Mouse (Mus musculus): ENCODE measurements at regions not wholly inside any gene's neighbourhood (a gene's known extent, or its start where the extent isn't known, plus 50 kb on each side); places are given as distances from the start of the nearest gene placed in this dataset.

- no peak overlapping the region for H3K27ac ChIP-seq (replicated peaks; ENCODE audit: low read depth, low read length)
- WGBS, result 27% methylated on average over 1 of the region's 1 CpGs
- no peaks in the 10 kb centered on the region for H3K27me3 ChIP-seq (ENCODE audit: control insufficient read depth, insufficient read depth, low read length)
- no peaks in the 10 kb centered on the region for H3K36me3 ChIP-seq (ENCODE audit: control insufficient read depth, insufficient read depth, low read length)
- DNase-seq, result no peak
- H3K4me2 ChIP-seq (ENCODE audit: low read length), result no peak overlapping the region
- no peak for ATAC-seq (ENCODE audit: low FRiP score, low TSS enrichment)
- no peaks in the 10 kb centered on the region for H3K4me1 ChIP-seq (ENCODE audit: control insufficient read depth, insufficient read depth, low read length)
- H3K9me3 ChIP-seq (ENCODE audit: control insufficient read depth, low read length), result peaks cover 5% of the 10 kb centered on the region
- H3K9ac ChIP-seq (replicated peaks; ENCODE audit: low read length), result no peak overlapping the region
- H3K4me3 ChIP-seq (replicated peaks; ENCODE audit: low read depth, low read length), result no peak overlapping the region
Measured at GRCm38 (mm10) chr4:23567827-23568226, 928.4 kb upstream of the Mms22l start.

- H3K27ac ChIP-seq (replicated peaks; ENCODE audit: low read depth, low read length), result no peak overlapping the region
- H3K9me3 ChIP-seq (ENCODE audit: control insufficient read depth, low read length), result no peaks in the 10 kb centered on the region; the same call in 1 of the 2 replicates
- H3K4me2 ChIP-seq (ENCODE audit: low read length), result no peak overlapping the region
- ATAC-seq (ENCODE audit: low FRiP score, low TSS enrichment), result no peak
- H3K4me1 ChIP-seq (ENCODE audit: control insufficient read depth, insufficient read depth, low read length), result no peaks in the 10 kb centered on the region
- no peak overlapping the region for H3K9ac ChIP-seq (replicated peaks; ENCODE audit: low read length)
- no peak for DNase-seq
- no peak overlapping the region for H3K4me3 ChIP-seq (replicated peaks; ENCODE audit: low read depth, low read length)
- no peaks in the 10 kb centered on the region for H3K27me3 ChIP-seq (ENCODE audit: control insufficient read depth, insufficient read depth, low read length)
- no peaks in the 10 kb centered on the region for H3K36me3 ChIP-seq (ENCODE audit: control insufficient read depth, insufficient read depth, low read length)
Measured at GRCm38 (mm10) chr4:23573013-23573412, 923.2 kb upstream of the Mms22l start.

GRCm38 (mm10) chr4:23587412-23587811, 908.8 kb upstream of the Mms22l start:
- Histone ChIP-seq H3K4me2 (ENCODE audit: low read length) (no peak overlapping the region), H3K9ac (replicated peaks; ENCODE audit: low read length) (no peak overlapping the region), H3K36me3 (ENCODE audit: control insufficient read depth, insufficient read depth, low read length) (no peaks in the 10 kb centered on the region), H3K4me1 (ENCODE audit: control insufficient read depth, insufficient read depth, low read length) (no peaks in the 10 kb centered on the region), H3K9me3 (ENCODE audit: control insufficient read depth, low read length) (no peaks in the 10 kb centered on the region), H3K4me3 (replicated peaks; ENCODE audit: low read depth, low read length) (no peak overlapping the region), H3K27me3 (ENCODE audit: control insufficient read depth, insufficient read depth, low read length) (no peaks in the 10 kb centered on the region), H3K27ac (replicated peaks; ENCODE audit: low read depth, low read length) (no peak overlapping the region)
- ATAC-seq (ENCODE audit: low FRiP score, low TSS enrichment) (no peak), DNase-seq (no peak)
- WGBS, result 76% methylated on average over 2 of the region's 2 CpGs

- DNase-seq (no peak), ATAC-seq (ENCODE audit: low FRiP score, low TSS enrichment) (no peak)
- Histone ChIP-seq H3K4me2 (ENCODE audit: low read length) (no peak overlapping the region), H3K27me3 (ENCODE audit: control insufficient read depth, insufficient read depth, low read length) (no peaks in the 10 kb centered on the region), H3K27ac (replicated peaks; ENCODE audit: low read depth, low read length) (no peak overlapping the region), H3K36me3 (ENCODE audit: control insufficient read depth, insufficient read depth, low read length) (no peaks in the 10 kb centered on the region), H3K9ac (replicated peaks; ENCODE audit: low read length) (no peak overlapping the region), H3K4me3 (replicated peaks; ENCODE audit: low read depth, low read length) (no peak overlapping the region), H3K9me3 (ENCODE audit: control insufficient read depth, low read length) (no peaks in the 10 kb centered on the region), H3K4me1 (ENCODE audit: control insufficient read depth, insufficient read depth, low read length) (no peaks in the 10 kb centered on the region)
- WGBS, result 10% methylated on average over 3 of the region's 3 CpGs
Measured at GRCm38 (mm10) chr4:23590883-23591282, 905.4 kb upstream of the Mms22l start.

- WGBS, result 59% methylated on average over 2 of the region's 2 CpGs
Measured at GRCm38 (mm10) chr4:23591593-23591992, 904.7 kb upstream of the Mms22l start.

GRCm38 (mm10) chr4:23600070-23600469, 896.2 kb upstream of the Mms22l start:
- no peak overlapping the region for H3K4me2 ChIP-seq (ENCODE audit: low read length)
- H3K9me3 ChIP-seq (ENCODE audit: control insufficient read depth, low read length), result no peaks in the 10 kb centered on the region
- ATAC-seq (ENCODE audit: low FRiP score, low TSS enrichment), result no peak
- H3K4me1 ChIP-seq (ENCODE audit: control insufficient read depth, insufficient read depth, low read length), result peaks cover 26% of the 10 kb centered on the region
- no peaks in the 10 kb centered on the region for H3K36me3 ChIP-seq (ENCODE audit: control insufficient read depth, insufficient read depth, low read length)
- no peak overlapping the region for H3K27ac ChIP-seq (replicated peaks; ENCODE audit: low read depth, low read length)
- H3K27me3 ChIP-seq (ENCODE audit: control insufficient read depth, insufficient read depth, low read length), result no peaks in the 10 kb centered on the region
- no peak overlapping the region for H3K4me3 ChIP-seq (replicated peaks; ENCODE audit: low read depth, low read length)
- no peak overlapping the region for H3K9ac ChIP-seq (replicated peaks; ENCODE audit: low read length)
- no peak for DNase-seq
- WGBS, result 80% methylated on average over 2 of the region's 2 CpGs

More at GRCm38 (mm10) chr4:23591593-23591992, 904.7 kb upstream of the Mms22l start:
- Histone ChIP-seq H3K9me3 (ENCODE audit: control insufficient read depth, low read length) (no peaks in the 10 kb centered on the region), H3K27ac (replicated peaks; ENCODE audit: low read depth, low read length) (no peak overlapping the region), H3K36me3 (ENCODE audit: control insufficient read depth, insufficient read depth, low read length) (no peaks in the 10 kb centered on the region), H3K4me2 (ENCODE audit: low read length) (no peak overlapping the region), H3K4me3 (replicated peaks; ENCODE audit: low read depth, low read length) (no peak overlapping the region), H3K27me3 (ENCODE audit: control insufficient read depth, insufficient read depth, low read length) (no peaks in the 10 kb centered on the region), H3K9ac (replicated peaks; ENCODE audit: low read length) (no peak overlapping the region), H3K4me1 (ENCODE audit: control insufficient read depth, insufficient read depth, low read length) (no peaks in the 10 kb centered on the region)
- no peak for DNase-seq
- ATAC-seq (ENCODE audit: low FRiP score, low TSS enrichment), result no peak

DNA sequence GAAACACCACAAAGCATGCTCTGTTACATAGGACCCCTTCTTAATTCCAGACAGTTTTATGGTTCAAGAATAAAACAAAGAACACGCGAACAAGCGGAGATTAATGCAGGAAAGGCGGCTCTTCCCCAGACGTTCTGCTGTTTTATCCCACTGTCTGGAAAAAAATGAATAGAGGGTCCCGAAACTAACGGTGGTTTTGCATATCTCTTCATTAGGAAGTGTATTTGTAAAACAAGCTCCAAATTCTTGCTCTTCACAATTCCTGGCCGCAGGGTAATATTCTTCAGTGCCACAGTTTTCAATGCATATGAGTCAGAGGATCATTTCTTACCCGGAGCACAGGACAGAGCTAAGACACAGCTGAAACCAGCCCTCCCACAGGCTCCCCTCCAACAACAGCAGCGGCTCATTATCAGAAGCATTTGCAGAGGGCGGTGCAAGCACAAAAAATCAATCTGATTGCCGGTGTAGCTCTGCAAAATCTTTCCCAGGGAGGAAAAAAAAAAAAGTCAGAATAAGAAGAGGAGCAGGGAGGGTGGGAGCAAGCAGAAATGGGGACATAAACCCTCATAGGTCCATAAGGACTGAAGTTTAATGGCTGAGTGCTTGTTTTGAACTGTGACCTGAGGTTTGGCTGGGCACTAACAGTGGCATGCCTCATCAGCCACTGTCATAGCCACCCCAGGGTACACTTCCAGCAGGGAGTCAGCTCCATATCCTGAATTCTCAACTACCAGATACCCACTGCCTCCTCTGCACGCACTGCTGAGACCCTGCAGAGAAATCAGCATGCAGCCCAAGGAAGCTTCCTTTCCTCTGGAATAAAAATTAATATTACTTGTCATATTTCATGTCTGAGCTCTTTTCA, 894.6 kb upstream of the Mms22l start:
- 1% methylated on average over 13 of the region's 13 CpGs for WGBS
- Histone ChIP-seq H3K4me3 (replicated peaks; ENCODE audit: low read depth, low read length) (peak overlapping the region; percentile 22), H3K4me2 (ENCODE audit: low read length) (peak overlapping the region; percentile 56), H3K4me1 (ENCODE audit: control insufficient read depth, insufficient read depth, low read length) (peaks cover 36% of the 10 kb centered on the region), H3K27ac (replicated peaks; ENCODE audit: low read depth, low read length) (peak overlapping the region; percentile 89), H3K36me3 (ENCODE audit: control insufficient read depth, insufficient read depth, low read length) (no peaks in the 10 kb centered on the region), H3K27me3 (ENCODE audit: control insufficient read depth, insufficient read depth, low read length) (no peaks in the 10 kb centered on the region), H3K9ac (replicated peaks; ENCODE audit: low read length) (peak overlapping the region; percentile 50), H3K9me3 (ENCODE audit: control insufficient read depth, low read length) (no peaks in the 10 kb centered on the region)
- ATAC-seq (ENCODE audit: low FRiP score, low TSS enrichment) (peak; percentile 84), DNase-seq (peak; percentile 72)

- Histone ChIP-seq H3K36me3 (ENCODE audit: control insufficient read depth, insufficient read depth, low read length) (no peaks in the 10 kb centered on the region), H3K27me3 (ENCODE audit: control insufficient read depth, insufficient read depth, low read length) (no peaks in the 10 kb centered on the region), H3K4me3 (replicated peaks; ENCODE audit: low read depth, low read length) (peak overlapping the region; percentile 22), H3K9me3 (ENCODE audit: control insufficient read depth, low read length) (no peaks in the 10 kb centered on the region), H3K4me2 (ENCODE audit: low read length) (peak overlapping the region; percentile 56), H3K4me1 (ENCODE audit: control insufficient read depth, insufficient read depth, low read length) (peaks cover 39% of the 10 kb centered on the region), H3K9ac (replicated peaks; ENCODE audit: low read length) (peak overlapping the region; percentile 50), H3K27ac (replicated peaks; ENCODE audit: low read depth, low read length) (peak overlapping the region; percentile 89)
- WGBS, result 5% methylated on average over 9 of the region's 9 CpGs
- peak; percentile 86 for DNase-seq
- ATAC-seq (ENCODE audit: low FRiP score, low TSS enrichment), result peak; percentile 78
Measured at GRCm38 (mm10) chr4:23602294-23602932, 893.8 kb upstream of the Mms22l start.

GRCm38 (mm10) chr4:23607348-23607747, 888.9 kb upstream of the Mms22l start:
- peaks cover 23% of the 10 kb centered on the region for H3K4me1 ChIP-seq (ENCODE audit: control insufficient read depth, insufficient read depth, low read length)
- no peak for ATAC-seq (ENCODE audit: low FRiP score, low TSS enrichment)
- no peak for DNase-seq
- WGBS, result 53% methylated on average over 3 of the region's 3 CpGs
- no peaks in the 10 kb centered on the region for H3K9me3 ChIP-seq (ENCODE audit: control insufficient read depth, low read length)
- no peaks in the 10 kb centered on the region for H3K36me3 ChIP-seq (ENCODE audit: control insufficient read depth, insufficient read depth, low read length)
- H3K4me3 ChIP-seq (replicated peaks; ENCODE audit: low read depth, low read length), result no peak overlapping the region
- H3K27me3 ChIP-seq (ENCODE audit: control insufficient read depth, insufficient read depth, low read length), result no peaks in the 10 kb centered on the region
- no peak overlapping the region for H3K4me2 ChIP-seq (ENCODE audit: low read length)
- no peak overlapping the region for H3K9ac ChIP-seq (replicated peaks; ENCODE audit: low read length)
- H3K27ac ChIP-seq (replicated peaks; ENCODE audit: low read depth, low read length), result no peak overlapping the region
